Mouse (Mus musculus) CH12.LX (cell line): Measurements from ENCODE around the gene Ntng1.

Experiments used
- CHD2 ChIP-seq: IDR thresholded peaks from 2 replicates; pipeline ENCODE4 v1.6.1; 2011; ENCODE audit warnings: low read length, improper control_type of control experiment
- CTCF ChIP-seq, 2 experiments: IDR thresholded peaks in 1 of 2; conservative IDR thresholded peaks in 1 of 2; 2 replicates each; pipeline ENCODE4 v1.5.1; 2011 to 2012; ENCODE audit warnings: low read depth in 2 of 2, low read length in 2 of 2, improper control_type of control experiment in 1 of 2, inconsistent platforms in 1 of 2, mild to moderate bottlenecking in 1 of 2, moderate library complexity in 1 of 2
- ELF1 ChIP-seq: IDR thresholded peaks from 2 replicates; pipeline ENCODE4 v1.6.1; 2014; ENCODE audit warnings: low read depth, mild to moderate bottlenecking, inconsistent platforms, low read length, improper control_type of control experiment
- MAFK ChIP-seq: IDR thresholded peaks from 2 replicates; pipeline ENCODE4 v1.6.1; 2011; ENCODE audit warnings: low read length, improper control_type of control experiment; ENCODE audit not compliant: insufficient replicate concordance
- MAX ChIP-seq: IDR thresholded peaks from 2 replicates; pipeline ENCODE4 v1.6.1; 2011; ENCODE audit warnings: low read length, improper control_type of control experiment
- NRF1 ChIP-seq: IDR thresholded peaks from 2 replicates; pipeline ENCODE4 v1.6.1; 2014; ENCODE audit warnings: low read depth, mild to moderate bottlenecking, inconsistent platforms, low read length, improper control_type of control experiment, moderate library complexity
- POLR2A ChIP-seq: IDR thresholded peaks from 2 replicates; pipeline ENCODE4 v1.6.1; 2011; ENCODE audit warnings: low read depth, mild to moderate bottlenecking, improper control_type of control experiment, low read length
- ZMIZ1 ChIP-seq: IDR thresholded peaks from 2 replicates; pipeline ENCODE4 v1.6.1; 2012; ENCODE audit warnings: low read depth, mild to moderate bottlenecking, inconsistent platforms, low read length, improper control_type of control experiment

- TF ChIP-seq CTCF (conservative IDR thresholded peaks at IDR 0.05 in 1 of 2, IDR thresholded peaks at IDR 0.05 in 1 of 2; ENCODE audit: low read depth in 2 of 2, low read length in 2 of 2): no peak
- TF ChIP-seq POLR2A: no peak
- TF ChIP-seq ZMIZ1: no peak
- no peak for TF ChIP-seq MAX
- TF ChIP-seq NRF1: no peak
- no peak for TF ChIP-seq ELF1
- TF ChIP-seq CHD2: no peak
- TF ChIP-seq MAFK: no peak
Observed at GRCm38 (mm10) chr3:110044209-110044608, 99.6 kb downstream of the Ntng1 start.
